Mouse (Mus musculus) ES-Bruce4 (cell line): ENCODE data around the gene Kif5a. TPM values are rescaled to one million over a fixed set of nuclear protein-coding genes. Genes with fewer than 3 reads are reported as not detected.

Experiments
- H3K27ac ChIP-seq: 2 replicates; pipeline ENCODE4 v1.5.1; 2012; ENCODE audit warnings: low read length, inconsistent platforms; ENCODE audit not compliant: insufficient read depth
- H3K27me3 ChIP-seq: 2 replicates; pipeline ENCODE4 v1.6.1; 2012; ENCODE audit warnings: mild to moderate bottlenecking, low read length, inconsistent platforms; ENCODE audit not compliant: control insufficient read depth, poor library complexity, insufficient read depth, severe bottlenecking
- H3K36me3 ChIP-seq: 2 replicates; pipeline ENCODE4 v1.6.1; 2012; ENCODE audit warnings: inconsistent platforms, mild to moderate bottlenecking, low read length, moderate library complexity; ENCODE audit not compliant: control insufficient read depth, poor library complexity, insufficient read depth, severe bottlenecking
- H3K4me1 ChIP-seq: one replicate; pipeline ENCODE4 v1.8.1; 2011; ENCODE audit warnings: low read length; ENCODE audit not compliant: control insufficient read depth, insufficient read depth
- H3K4me3 ChIP-seq: 2 replicates; pipeline ENCODE4 v1.5.1; 2011; ENCODE audit warnings: low read depth, mild to moderate bottlenecking, low read length
- H3K9ac ChIP-seq: 2 replicates; pipeline ENCODE4 v1.6.1; 2012; ENCODE audit warnings: low read depth, mild to moderate bottlenecking, inconsistent platforms; ENCODE audit not compliant: poor library complexity, severe bottlenecking
- H3K9me3 ChIP-seq: replicated peaks from 2 replicates; pipeline ENCODE4 v1.6.1; 2012; ENCODE audit warnings: mild to moderate bottlenecking, low read length, inconsistent platforms; ENCODE audit not compliant: control insufficient read depth, poor library complexity, insufficient read depth, severe bottlenecking
- CTCF ChIP-seq: IDR thresholded peaks from one replicate; pipeline ENCODE4 v1.8.1; 2011; ENCODE audit warnings: low read depth, low read length
- EP300 ChIP-seq: IDR thresholded peaks from 2 replicates; pipeline ENCODE4 v1.6.1; 2011; ENCODE audit warnings: low read depth, low read length; ENCODE audit not compliant: insufficient read depth
- POLR2A ChIP-seq: IDR thresholded peaks from one replicate; pipeline ENCODE4 v1.8.1; 2011; ENCODE audit warnings: low read length; ENCODE audit not compliant: insufficient read depth
- polyA plus RNA-seq: library from polyadenylated mRNA; stranded (reverse); fragments of >200 nt; gene quantifications from 2 replicates; pipeline ENCODE4 v1.2.4, GENCODE M21; 2011; ENCODE audit warnings: low read depth; ENCODE audit not compliant: missing spikeins, insufficient read depth, insufficient read length

The Kif5a gene
- polyA plus RNA-seq, 1 experiment: 7.3 TPM

DNA sequence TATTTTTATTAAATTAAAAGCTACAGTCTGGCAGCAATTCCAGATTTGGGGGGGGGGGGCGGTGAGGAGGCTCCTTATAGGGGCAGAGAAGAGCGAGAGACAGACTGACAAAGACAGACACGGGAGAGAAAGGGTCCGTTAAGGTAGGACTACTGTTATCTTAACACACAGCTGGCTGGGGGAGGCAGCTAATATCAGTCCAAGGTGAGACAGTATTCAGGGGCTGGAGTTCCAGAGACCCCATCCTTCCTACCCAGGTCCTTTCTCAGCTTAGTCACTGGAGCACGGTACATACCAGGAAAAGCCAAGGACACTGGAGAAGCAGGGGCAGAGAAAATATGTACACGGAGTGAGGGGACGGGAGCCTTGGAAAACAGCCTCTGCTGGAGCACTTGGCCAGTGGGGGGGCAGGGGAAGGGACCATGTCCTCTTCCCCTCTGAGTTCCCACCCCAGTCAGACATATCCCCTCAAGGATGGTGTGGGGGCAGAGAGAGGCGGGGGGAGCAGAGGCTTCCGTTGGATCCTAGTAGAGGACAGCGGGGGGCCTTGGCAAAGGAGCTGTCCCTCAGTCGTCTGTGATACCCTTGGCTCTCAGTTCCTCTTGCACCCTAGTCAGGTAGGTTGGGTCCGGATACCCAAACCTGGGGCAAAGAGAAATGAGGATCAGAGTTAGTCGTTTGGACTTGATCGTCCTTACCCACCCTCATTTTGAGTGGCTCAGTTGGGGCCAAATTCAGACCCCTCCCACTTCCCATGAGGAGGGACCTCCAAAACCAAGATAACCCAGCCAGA is 72.6 kb downstream of the Kif5a start:
- Histone ChIP-seq H3K9me3 (no peaks in the 10 kb centered on the region), H3K27ac (no peak overlapping the region), H3K9ac (no peak overlapping the region), H3K27me3 (no peaks in the 10 kb centered on the region), H3K4me3 (no peak overlapping the region), H3K36me3 (no peaks in the 10 kb centered on the region), H3K4me1 (peaks cover 2% of the 10 kb centered on the region)
- TF ChIP-seq POLR2A (no peak), EP300 (no peak)

DNA sequence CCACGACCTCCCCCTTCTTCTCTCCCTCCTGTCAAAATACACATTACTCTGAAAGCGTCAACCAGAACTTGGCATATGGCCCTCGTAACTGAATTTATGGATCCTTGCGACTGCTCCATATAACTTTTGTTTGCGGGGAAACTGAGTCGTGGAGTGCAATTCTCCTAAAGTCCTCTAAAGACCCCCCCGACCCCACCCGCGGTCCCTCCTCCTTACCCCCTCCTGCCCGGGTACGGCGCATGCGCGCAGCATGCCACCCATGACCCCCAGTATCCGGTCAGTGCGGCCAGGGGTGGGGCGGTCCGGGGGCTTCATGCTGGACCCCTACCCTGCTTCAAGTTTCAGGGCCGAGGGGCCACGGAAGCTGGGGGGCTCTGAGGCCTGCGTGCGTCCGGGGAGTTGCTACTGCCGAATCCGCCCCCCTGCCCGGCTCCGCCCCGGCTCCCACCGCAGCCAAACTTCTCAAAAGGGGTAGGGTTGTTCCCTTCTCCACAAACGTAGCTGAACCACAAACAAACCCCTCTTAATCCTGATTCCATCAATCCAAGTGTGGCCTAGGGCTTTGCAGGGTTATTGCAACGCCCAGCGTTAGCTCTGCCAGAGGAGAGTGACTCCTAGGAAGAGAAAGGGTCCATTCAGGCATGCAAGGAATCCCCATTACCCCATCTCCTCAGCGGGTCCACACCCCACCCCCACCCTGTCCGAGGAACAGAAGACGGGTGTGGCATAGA is 73.3 kb downstream of the Kif5a start, which contains the start of gene Arhgef25:
Gene Arhgef25, minus strand, starts transcription at position 433 of the 731 bp plus-strand sequence.
- TF ChIP-seq POLR2A (no peak), CTCF (no peak), EP300 (no peak)
- no peaks in the 10 kb centered on the region for H3K27me3 ChIP-seq
- peaks cover 3% of the 10 kb centered on the region for H3K4me1 ChIP-seq
- H3K27ac ChIP-seq: peak within 1 kb of the TSS; percentile 24; the same call in 1 of the 2 replicates
- H3K36me3 ChIP-seq: no peaks in the 10 kb centered on the region
- H3K4me3 ChIP-seq: peak within 1 kb of the TSS; percentile 76
- peak within 1 kb of the TSS; percentile 93 for H3K9ac ChIP-seq
- H3K9me3 ChIP-seq: no peaks in the 10 kb centered on the region

DNA sequence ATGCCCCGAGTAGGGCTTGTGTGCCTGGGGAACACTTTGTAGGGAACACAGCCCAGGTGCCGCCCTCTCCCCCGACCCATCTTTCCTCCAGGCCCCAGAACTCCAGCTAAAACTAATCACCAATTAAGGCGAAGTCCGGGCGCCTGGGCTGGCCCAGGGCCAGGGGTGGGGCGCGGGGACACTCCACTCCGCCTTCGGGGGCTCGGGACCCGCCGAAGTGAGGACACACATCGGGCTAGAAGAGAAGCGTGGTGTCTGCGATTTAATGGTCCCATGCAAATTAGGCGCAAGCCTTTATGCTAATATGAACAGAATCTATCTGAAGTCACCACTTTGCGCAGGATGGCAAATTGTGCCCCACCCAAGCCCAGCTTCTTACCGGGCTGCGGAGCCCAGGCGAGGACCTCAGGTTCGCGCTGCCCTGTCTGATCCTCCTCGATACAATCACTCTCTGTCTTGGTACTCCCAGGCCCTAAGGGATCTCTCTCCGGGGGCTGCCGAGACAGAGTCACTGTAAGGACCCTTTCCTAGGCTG is 74.0 kb downstream of the Kif5a start:
- peak overlapping the region; percentile 93 for H3K9ac ChIP-seq

DNA sequence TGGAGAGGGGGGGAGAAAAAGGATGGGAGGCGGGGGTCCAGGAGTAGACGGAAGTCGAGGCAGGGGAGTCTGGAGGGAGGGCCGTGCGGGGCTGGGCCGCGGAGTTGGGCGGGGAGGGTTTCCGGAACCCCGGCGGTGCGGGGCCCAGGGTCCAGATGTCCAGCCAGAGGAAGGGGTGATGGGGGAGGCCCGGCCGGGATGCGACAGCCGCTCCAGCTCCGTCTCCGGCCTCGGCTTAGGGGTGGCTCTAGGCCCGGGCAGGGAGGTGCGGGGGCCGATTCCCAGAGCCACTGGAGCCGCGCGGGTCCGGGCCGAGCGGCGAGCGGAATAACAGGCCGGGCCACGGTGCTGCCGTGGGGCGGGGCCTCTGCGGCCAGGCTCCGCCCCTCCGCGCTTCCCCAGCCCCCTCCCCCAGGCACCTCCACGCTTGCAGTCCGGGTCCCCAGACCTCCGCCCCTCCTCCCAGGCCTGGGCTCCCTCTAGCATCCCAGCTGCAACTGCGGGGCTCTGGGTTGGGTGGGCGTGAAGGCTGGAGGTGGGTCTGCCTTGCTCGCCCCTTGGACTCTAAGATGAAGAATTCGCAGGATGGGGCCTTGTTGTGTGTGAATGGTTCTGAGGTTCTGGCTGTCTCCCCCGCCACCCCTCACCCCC is 74.6 kb downstream of the Kif5a start:
- Histone ChIP-seq H3K27me3 (no peaks in the 10 kb centered on the region), H3K4me3 (peak overlapping the region; percentile 89), H3K9me3 (no peaks in the 10 kb centered on the region), H3K9ac (peak overlapping the region; percentile 93), H3K36me3 (no peaks in the 10 kb centered on the region), H3K4me1 (peaks cover 6% of the 10 kb centered on the region), H3K27ac (no peak overlapping the region)
- no peak for TF ChIP-seq EP300
- TF ChIP-seq POLR2A: no peak
- no peak for TF ChIP-seq CTCF

More for the DNA sequence above, 74.0 kb downstream of the Kif5a start:
- Histone ChIP-seq H3K36me3 (no peaks in the 10 kb centered on the region), H3K27me3 (no peaks in the 10 kb centered on the region), H3K4me1 (peaks cover 6% of the 10 kb centered on the region), H3K4me3 (peak overlapping the region; percentile 76), H3K27ac (no peak overlapping the region), H3K9me3 (no peaks in the 10 kb centered on the region)
- TF ChIP-seq EP300 (no peak), CTCF (no peak), POLR2A (no peak)

DNA sequence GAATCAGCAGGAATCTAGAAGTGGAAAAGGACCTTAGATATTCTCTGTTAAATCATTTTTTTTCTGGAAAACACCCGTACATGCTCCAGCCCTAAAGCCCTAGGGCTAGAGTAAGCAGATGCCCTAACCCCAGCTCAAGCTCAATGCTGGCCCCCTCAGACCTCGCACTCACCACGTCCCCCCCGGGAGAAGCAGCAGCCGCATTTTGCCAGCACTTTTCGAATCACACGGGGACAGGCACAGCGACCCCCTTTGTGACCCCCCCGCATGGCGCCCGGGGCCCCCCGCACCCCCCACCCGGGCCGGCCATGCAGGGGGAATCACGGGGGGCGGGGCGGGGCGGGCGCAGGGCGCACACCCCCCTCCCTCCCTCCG is 75.1 kb downstream of the Kif5a start:
- Histone ChIP-seq H3K4me1 (peaks cover 6% of the 10 kb centered on the region), H3K9me3 (no peaks in the 10 kb centered on the region), H3K27me3 (no peaks in the 10 kb centered on the region), H3K4me3 (peak overlapping the region; percentile 89), H3K9ac (peak overlapping the region; percentile 93), H3K36me3 (no peaks in the 10 kb centered on the region), H3K27ac (no peak overlapping the region)
- TF ChIP-seq EP300 (no peak), CTCF (no peak), POLR2A (no peak)
